Mouse (Mus musculus) embryonic fibroblast, embryonic 13.5 days (primary cell): ENCODE measurements around the gene Tubg1.

Experiments used
- CTCF ChIP-seq: IDR thresholded peaks from 2 replicates; pipeline ENCODE4 v1.5.1; 2011; ENCODE audit warnings: mild to moderate bottlenecking, control low read depth, low read length, moderate library complexity, borderline replicate concordance; ENCODE audit not compliant: insufficient read depth
- POLR2A ChIP-seq: IDR thresholded peaks from 2 replicates; pipeline ENCODE4 v1.6.1; 2011; ENCODE audit warnings: low read depth, mild to moderate bottlenecking, control low read depth, low read length, moderate library complexity

GRCm38 (mm10) chr11:101079746-101080145 is 40.0 kb upstream of the Tubg1 start:
- TF ChIP-seq CTCF (no peak), POLR2A (no peak)
